Mouse (Mus musculus): ENCODE measurements around the gene Calm3. TPM values are rescaled to one million over a fixed set of nuclear protein-coding genes. Genes with fewer than 3 reads are reported as not detected.

The Calm3 gene
- total and polyA plus RNA-seq, 3 experiments, result 294 to 623 (median 326) TPM

GRCm38 (mm10) chr7:16920818-16921791 is 2.8 kb downstream of the Calm3 start:
- H3K4me1 ChIP-seq (ENCODE audit: control insufficient read depth in 1 of 2, insufficient read depth in 2 of 2), result peaks cover 7 to 34% of the 10 kb centered on the region in 2 experiments
- H3K79me2 ChIP-seq (replicated peaks; ENCODE audit: control insufficient read depth, extremely low read depth, insufficient read depth, poor library complexity, severe bottlenecking), result peaks cover 41% of the 10 kb centered on the region
- no peak for DNase-seq (ENCODE audit: extremely low read depth)
- H3K9me3 ChIP-seq (replicated peaks; ENCODE audit: low read length), result no peaks in the 10 kb centered on the region
- H3K4me2 ChIP-seq (ENCODE audit: insufficient read depth, low read depth, poor library complexity, severe bottlenecking), result no peak overlapping the region
- in situ Hi-C loops (cut with MboI; ENCODE audit: low pct_ligation_motif_present, low pct_unique_long_range_greater_than_20kb, low sequenced_read_pairs), result no loop called here
- H3K27me3 ChIP-seq (replicated peaks), result no peaks in the 10 kb centered on the region
- no peak overlapping the region for H3K9ac ChIP-seq (ENCODE audit: insufficient read depth, low read depth)
- H3K36me3 ChIP-seq (replicated peaks in 1 of 2; ENCODE audit: control insufficient read depth in 1 of 2, insufficient read depth in 1 of 2, low read length in 1 of 2), result peaks cover 43 to 64% of the 10 kb centered on the region in 2 experiments
- no peak overlapping the region for H3K4me3 ChIP-seq (replicated peaks in 1 of 3; ENCODE audit: low read depth in 2 of 3, low read length in 2 of 3, poor library complexity in 1 of 3)
- TF ChIP-seq TCF12 (IDR thresholded peaks at IDR 0.05; ENCODE audit: low read depth, low read length) (no peak), ZKSCAN1 (IDR thresholded peaks at IDR 0.05; ENCODE audit: borderline replicate concordance, low read depth, low read length) (no peak), MAX (IDR thresholded peaks at IDR 0.05; ENCODE audit: low read length) (no peak), ELF1 (IDR thresholded peaks at IDR 0.05; ENCODE audit: low read depth, low read length) (no peak), SIN3A (IDR thresholded peaks at IDR 0.05; ENCODE audit: low read length) (no peak), EP300 (IDR thresholded peaks at IDR 0.05; ENCODE audit: low read length) (no peak), USF1 (IDR thresholded peaks at IDR 0.05; ENCODE audit: low read depth, low read length) (no peak), ZMIZ1 (IDR thresholded peaks at IDR 0.05; ENCODE audit: low read depth, low read length) (no peak), ETS1 (conservative IDR thresholded peaks at IDR 0.05; ENCODE audit: low read depth, low read length) (no peak), BHLHE40 (IDR thresholded peaks at IDR 0.05; ENCODE audit: low read depth, low read length) (no peak), HCFC1 (IDR thresholded peaks at IDR 0.05; ENCODE audit: low read depth, low read length) (no peak), NELFE (IDR thresholded peaks at IDR 0.05; ENCODE audit: low read depth, low read length) (no peak), USF2 (conservative IDR thresholded peaks at IDR 0.05; ENCODE audit: low read depth, low read length) (no peak), IRF4 (IDR thresholded peaks at IDR 0.05; ENCODE audit: low read depth, low read length) (no peak)
- dilution Hi-C loops (cut with MboI; ENCODE audit: extremely low pct_ligation_motif_present, extremely low pct_unique_long_range_greater_than_20kb, low sequenced_read_pairs), result no loop called here
- no peak overlapping the region for H3K27ac ChIP-seq (ENCODE audit: insufficient read depth, low read depth)

- H3K36me3 ChIP-seq (replicated peaks in 1 of 2; ENCODE audit: control insufficient read depth in 1 of 2, insufficient read depth in 1 of 2, low read length in 1 of 2), result peaks cover 51 to 73% of the 10 kb centered on the region in 2 experiments
- H3K4me3 ChIP-seq (replicated peaks in 1 of 3; ENCODE audit: low read depth in 2 of 3, low read length in 2 of 3, poor library complexity in 1 of 3), result no peak overlapping the region
- TF ChIP-seq MXI1 (IDR thresholded peaks at IDR 0.05; ENCODE audit: low read depth, low read length), result no peak
- no peak for TF ChIP-seq POLR2AphosphoS2 (IDR thresholded peaks at IDR 0.05; ENCODE audit: low read depth, low read length)
Measured at GRCm38 (mm10) chr7:16920150-16920579, 3.7 kb downstream of the Calm3 start.

More at GRCm38 (mm10) chr7:16920150-16920579, 3.7 kb downstream of the Calm3 start:
- Histone ChIP-seq H3K4me1 (ENCODE audit: control insufficient read depth in 1 of 2, insufficient read depth in 2 of 2) (peaks cover 7 to 31% of the 10 kb centered on the region in 2 experiments), H3K27ac (ENCODE audit: insufficient read depth, low read depth) (no peak overlapping the region), H3K4me2 (ENCODE audit: insufficient read depth, low read depth, poor library complexity, severe bottlenecking) (no peak overlapping the region), H3K9me3 (replicated peaks; ENCODE audit: low read length) (no peaks in the 10 kb centered on the region), H3K27me3 (replicated peaks) (no peaks in the 10 kb centered on the region), H3K9ac (ENCODE audit: insufficient read depth, low read depth) (no peak overlapping the region), H3K79me2 (replicated peaks; ENCODE audit: control insufficient read depth, extremely low read depth, insufficient read depth, poor library complexity, severe bottlenecking) (peaks cover 41% of the 10 kb centered on the region)
- no peak for DNase-seq (ENCODE audit: extremely low read depth)
- dilution Hi-C loops (cut with MboI; ENCODE audit: extremely low pct_ligation_motif_present, extremely low pct_unique_long_range_greater_than_20kb, low sequenced_read_pairs) (no loop called here), in situ Hi-C loops (cut with MboI; ENCODE audit: low pct_ligation_motif_present, low pct_unique_long_range_greater_than_20kb, low sequenced_read_pairs) (no loop called here)

All from CH12.LX (cell line).